Mouse (Mus musculus) liver, embryonic 16.5 days (tissue): Measurements from ENCODE around the gene Inpp5k. TPM values are rescaled to one million over a fixed set of nuclear protein-coding genes. Genes with fewer than 3 reads are reported as not detected.

Source experiments
- ATAC-seq: fragments of 200-750 bp; cut with Nextera tagmentation; 2 replicates; pipeline ENCODE4 v1.8.0; 2017; ENCODE audit warnings: low read depth, mild to moderate bottlenecking, moderate number of reproducible peaks, moderate library complexity
- H3K27ac ChIP-seq: fragments of 300-500 bp; sonication (generic); 2 replicates; pipeline ENCODE4 v1.5.1; 2014; ENCODE audit warnings: mild to moderate bottlenecking, low read length
- H3K27me3 ChIP-seq: fragments of 300-500 bp; sonication (generic); 2 replicates; pipeline ENCODE4 v1.6.1; 2014; ENCODE audit warnings: low read depth, low read length, mixed read lengths; ENCODE audit not compliant: control insufficient read depth, insufficient read depth
- H3K36me3 ChIP-seq: fragments of 300-500 bp; sonication (generic); 2 replicates; pipeline ENCODE4 v1.6.1; 2014; ENCODE audit warnings: mild to moderate bottlenecking; ENCODE audit not compliant: control insufficient read depth, insufficient read depth
- H3K4me1 ChIP-seq: fragments of 300-500 bp; sonication (generic); 2 replicates; pipeline ENCODE4 v1.6.1; 2014; ENCODE audit warnings: low read depth, low read length, mixed read lengths; ENCODE audit not compliant: control insufficient read depth
- H3K4me2 ChIP-seq: fragments of 300-500 bp; sonication (generic); 2 replicates; pipeline ENCODE4 v1.6.1; 2014; ENCODE audit warnings: low read depth, low read length, mixed read lengths
- H3K4me3 ChIP-seq: fragments of 300-500 bp; sonication (generic); 2 replicates; pipeline ENCODE4 v1.5.1; 2014; ENCODE audit warnings: low read depth, mild to moderate bottlenecking, low read length
- H3K9ac ChIP-seq: fragments of 300-500 bp; sonication (generic); 2 replicates; pipeline ENCODE4 v1.6.1; 2014; ENCODE audit warnings: low read depth, low read length
- H3K9me3 ChIP-seq: fragments of 300-500 bp; sonication (generic); replicated peaks from 2 replicates; pipeline ENCODE4 v1.6.1; 2016; ENCODE audit warnings: low read length; ENCODE audit not compliant: control insufficient read depth
- WGBS: fragments of 180-500 bp; shearing (Covaris S2); extraction: QIAGEN DNeasy Blood & Tissue Kit; methylation state at CpG from one replicate; pipeline ENCODE4 v1.1.7; 2014; ENCODE audit not compliant: insufficient replicate concordance; 5-methylcytosine and 5-hydroxymethylcytosine counted together
- polyA plus RNA-seq: library from polyadenylated mRNA; unstranded; fragments of >200 nt; fragmentation: Nextera tagmentation; extraction: Ambion mirVana; gene quantifications from 2 replicates; pipeline ENCODE4 v1.2.1, GENCODE M21; 2015

The Inpp5k gene
- polyA plus RNA-seq, 1 experiment from 2014 or later, result 17.9 TPM

DNA sequence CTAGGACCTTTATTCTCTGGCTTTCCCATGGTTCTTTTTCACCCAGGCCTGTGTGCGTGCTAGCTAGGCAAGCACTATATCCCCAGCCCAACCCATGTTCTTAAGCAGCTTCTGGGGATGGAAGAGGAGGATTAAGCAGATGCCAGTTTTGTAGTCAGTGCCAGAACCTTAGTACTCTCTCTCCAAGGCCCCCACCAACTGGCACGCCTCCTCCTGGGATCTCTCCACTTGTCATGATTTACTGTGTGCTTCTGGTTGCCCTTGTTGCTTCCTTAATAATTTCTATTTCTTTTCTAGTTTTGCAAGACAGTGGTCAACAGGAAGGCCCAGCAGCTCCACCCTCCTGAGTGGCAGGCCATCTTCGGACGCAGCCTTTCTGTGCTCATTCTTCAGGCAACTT is 5.0 kb upstream of the Inpp5k start:
- no peak overlapping the region for H3K9ac ChIP-seq
- 86% methylated on average over 4 of the region's 4 CpGs for WGBS
- H3K4me2 ChIP-seq, result no peak overlapping the region
- no peak for ATAC-seq
- H3K4me3 ChIP-seq, result no peak overlapping the region
- H3K27me3 ChIP-seq, result no peaks in the 10 kb centered on the region
- H3K36me3 ChIP-seq, result peaks cover 9% of the 10 kb centered on the region; the same call in 1 of the 2 replicates
- H3K4me1 ChIP-seq, result peaks cover 9% of the 10 kb centered on the region
- no peaks in the 10 kb centered on the region for H3K9me3 ChIP-seq
- no peak overlapping the region for H3K27ac ChIP-seq

DNA sequence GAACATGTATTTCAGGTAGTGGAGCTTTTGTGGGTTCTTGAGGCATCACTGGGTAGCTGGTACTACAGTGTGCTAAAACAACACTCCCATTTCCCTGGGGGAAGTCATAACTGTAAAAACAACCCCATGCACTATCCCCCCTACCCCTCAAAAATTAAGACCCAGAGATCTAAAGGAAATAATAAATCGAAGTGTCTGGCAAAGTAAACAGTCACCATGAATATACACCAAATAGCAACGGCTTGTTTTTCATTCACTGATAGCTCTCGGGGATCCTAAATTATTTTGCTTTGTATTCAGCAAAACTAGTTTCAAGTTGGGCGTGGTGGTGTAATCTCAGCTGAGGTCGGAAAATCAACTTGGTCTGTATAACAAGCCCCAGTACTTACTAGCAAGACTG is 690 bp upstream of the Inpp5k start:
- ATAC-seq, result no peak
- Histone ChIP-seq H3K27me3 (no peaks in the 10 kb centered on the region), H3K36me3 (peaks cover 4% of the 10 kb centered on the region; the same call in 1 of the 2 replicates), H3K27ac (peak overlapping the region; percentile 77), H3K4me1 (peaks cover 17% of the 10 kb centered on the region), H3K4me3 (peak overlapping the region; percentile 78), H3K4me2 (peak overlapping the region; percentile 92), H3K9me3 (no peaks in the 10 kb centered on the region), H3K9ac (peak overlapping the region; percentile 79)
- 6% methylated on average over 5 of the region's 5 CpGs for WGBS

DNA sequence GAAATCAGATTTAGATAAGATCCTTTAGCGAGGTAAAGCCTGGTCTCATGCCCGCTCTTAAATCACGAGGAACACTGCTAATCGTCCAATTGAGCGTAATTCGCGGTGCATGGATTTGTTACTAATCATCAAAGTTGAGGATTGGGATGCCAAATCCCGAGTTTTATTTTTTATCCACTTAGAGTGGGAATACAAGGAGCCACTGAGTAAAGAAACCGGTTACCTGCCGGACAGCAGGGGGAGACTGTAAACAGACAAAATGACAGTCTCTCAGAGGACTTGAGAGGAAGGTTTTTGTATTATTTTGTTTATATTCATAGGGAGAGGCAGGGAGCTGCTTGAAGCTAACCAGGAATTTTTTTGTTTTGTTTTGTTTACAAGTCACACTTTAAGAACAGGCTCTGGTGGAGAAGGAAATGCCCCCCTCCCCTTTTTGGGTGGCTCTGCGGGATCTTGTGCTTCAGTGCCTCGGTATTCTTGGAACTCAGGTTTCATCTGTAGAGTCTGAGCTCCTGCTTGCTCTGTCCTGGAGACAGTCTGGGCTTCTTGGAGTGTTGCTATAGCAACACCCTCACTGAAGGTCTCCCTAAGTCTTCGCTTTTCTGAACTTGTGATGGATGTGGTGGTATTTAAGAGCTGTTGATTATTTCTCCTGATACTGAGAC is 905 bp downstream of the Inpp5k start:
- Histone ChIP-seq H3K4me3 (peak overlapping the region; percentile 78), H3K9me3 (no peaks in the 10 kb centered on the region), H3K9ac (peak overlapping the region; percentile 80), H3K4me2 (peak overlapping the region; percentile 77), H3K27me3 (no peaks in the 10 kb centered on the region), H3K36me3 (peaks cover 4% of the 10 kb centered on the region; the same call in 1 of the 2 replicates), H3K27ac (no peak overlapping the region; the same call in 1 of the 2 replicates), H3K4me1 (peaks cover 21% of the 10 kb centered on the region)
- no peak for ATAC-seq
- WGBS, result 13% methylated on average over 13 of the region's 13 CpGs

DNA sequence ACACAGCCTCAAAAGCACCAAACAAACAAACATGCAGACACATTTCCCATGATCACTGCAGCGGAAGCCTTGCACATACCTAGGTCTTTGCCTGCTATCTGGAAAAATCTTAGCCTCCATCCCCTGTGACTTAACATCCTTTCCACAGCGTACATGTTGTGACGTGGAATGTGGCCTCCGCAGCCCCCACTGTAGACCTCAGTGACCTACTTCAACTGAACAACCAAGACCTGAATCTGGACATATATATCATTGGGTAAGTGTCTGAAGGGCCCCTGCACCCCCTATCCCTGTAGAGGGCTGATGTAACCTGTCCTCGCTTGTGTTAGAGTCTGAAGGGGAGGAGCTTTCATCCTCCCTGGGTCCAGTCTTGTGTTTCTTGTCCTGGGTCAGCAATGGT is 2.1 kb downstream of the Inpp5k start:
- WGBS, result 85% methylated on average over 5 of the region's 5 CpGs
- ATAC-seq, result no peak
- no peak overlapping the region for H3K4me2 ChIP-seq

GRCm38 (mm10) chr11:75634801-75635200 is 4.0 kb downstream of the Inpp5k start:
- H3K9me3 ChIP-seq, result no peaks in the 10 kb centered on the region
- H3K27me3 ChIP-seq, result no peaks in the 10 kb centered on the region
- H3K4me2 ChIP-seq, result no peak overlapping the region
- no peaks in the 10 kb centered on the region for H3K36me3 ChIP-seq
- ATAC-seq, result no peak
- peaks cover 19% of the 10 kb centered on the region for H3K4me1 ChIP-seq
- no peak overlapping the region for H3K27ac ChIP-seq
- 71% methylated on average over 3 of the region's 3 CpGs for WGBS
- no peak overlapping the region for H3K9ac ChIP-seq
- no peak overlapping the region for H3K4me3 ChIP-seq

More for the DNA sequence above, 2.1 kb downstream of the Inpp5k start:
- Histone ChIP-seq H3K4me1 (peaks cover 21% of the 10 kb centered on the region), H3K27me3 (no peaks in the 10 kb centered on the region), H3K36me3 (no peaks in the 10 kb centered on the region), H3K4me3 (no peak overlapping the region), H3K9me3 (no peaks in the 10 kb centered on the region), H3K9ac (no peak overlapping the region), H3K27ac (no peak overlapping the region)

- peaks cover 16% of the 10 kb centered on the region for H3K4me1 ChIP-seq
- no peak overlapping the region for H3K27ac ChIP-seq
- H3K4me3 ChIP-seq, result no peak overlapping the region
- 63% methylated on average over 11 of the region's 11 CpGs for whole genome bisulfite sequencing
- no peak for ATAC-seq
- no peak overlapping the region for H3K4me2 ChIP-seq
- H3K27me3 ChIP-seq, result no peaks in the 10 kb centered on the region
- H3K36me3 ChIP-seq, result no peaks in the 10 kb centered on the region
- H3K9me3 ChIP-seq, result no peaks in the 10 kb centered on the region
- H3K9ac ChIP-seq, result no peak overlapping the region
Measured at GRCm38 (mm10) chr11:75635315-75635714, 4.5 kb downstream of the Inpp5k start.

- no peaks in the 10 kb centered on the region for H3K9me3 ChIP-seq
- 81% methylated on average over 5 of the region's 5 CpGs for WGBS
Measured at GRCm38 (mm10) chr11:75643323-75643722, 12.5 kb downstream of the Inpp5k start.

DNA sequence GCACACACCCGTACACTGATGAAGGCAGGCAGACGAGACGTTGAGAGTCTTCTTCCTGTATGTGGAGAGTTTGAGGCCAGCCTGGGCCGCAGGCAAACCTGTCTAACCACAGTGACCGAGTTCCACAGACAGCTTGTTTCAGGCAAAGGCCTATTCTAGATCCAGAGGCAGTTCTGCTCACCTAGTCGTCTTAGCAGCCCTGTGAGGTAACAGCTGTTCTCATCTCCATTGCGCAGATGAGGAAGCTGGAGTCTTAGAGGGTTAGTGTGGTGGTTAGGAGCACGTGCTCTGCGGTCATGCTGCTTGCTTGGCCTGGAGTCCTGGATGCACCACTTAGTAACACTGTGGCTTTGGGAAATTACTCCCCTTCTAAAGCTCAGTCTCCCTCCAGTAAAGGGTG is 13.9 kb downstream of the Inpp5k start:
- H3K9ac ChIP-seq, result no peak overlapping the region
- no peak for ATAC-seq
- H3K9me3 ChIP-seq, result no peaks in the 10 kb centered on the region
- H3K27ac ChIP-seq, result no peak overlapping the region
- H3K36me3 ChIP-seq, result no peaks in the 10 kb centered on the region
- peaks cover 3% of the 10 kb centered on the region for H3K4me1 ChIP-seq
- no peaks in the 10 kb centered on the region for H3K27me3 ChIP-seq
- H3K4me3 ChIP-seq, result no peak overlapping the region
- no peak overlapping the region for H3K4me2 ChIP-seq
- WGBS, result 26% methylated on average over 9 of the region's 9 CpGs

More at GRCm38 (mm10) chr11:75643323-75643722, 12.5 kb downstream of the Inpp5k start:
- no peaks in the 10 kb centered on the region for H3K4me1 ChIP-seq
- no peak overlapping the region for H3K27ac ChIP-seq
- no peak overlapping the region for H3K9ac ChIP-seq
- H3K4me3 ChIP-seq, result no peak overlapping the region
- H3K27me3 ChIP-seq, result no peaks in the 10 kb centered on the region
- no peak overlapping the region for H3K4me2 ChIP-seq
- no peaks in the 10 kb centered on the region for H3K36me3 ChIP-seq
- ATAC-seq, result no peak

DNA sequence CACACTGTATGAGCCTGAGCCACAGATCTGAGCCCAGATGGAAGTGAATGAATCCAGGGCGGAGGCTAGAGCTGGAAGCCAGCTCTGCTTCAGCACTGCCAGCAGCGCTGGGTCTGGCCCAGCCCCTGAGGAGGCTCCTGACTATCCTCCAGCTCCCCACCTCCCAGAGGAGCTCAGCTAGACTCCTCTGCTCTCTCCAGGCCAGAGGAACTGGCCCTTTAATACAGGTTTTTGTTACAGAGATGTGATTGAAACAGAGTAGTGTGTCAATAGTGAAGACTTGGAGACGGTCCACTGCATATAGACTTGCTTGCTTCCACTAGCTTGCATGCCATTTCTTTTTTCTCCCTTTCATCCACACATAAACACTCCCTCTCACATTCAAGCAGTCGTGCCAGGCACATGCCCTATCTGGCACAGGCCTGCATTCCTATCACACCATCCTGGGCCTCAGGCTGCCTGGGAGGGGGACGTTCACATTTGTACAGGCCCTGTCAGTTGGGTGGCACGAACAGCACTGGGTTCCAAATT is 17.0 kb downstream of the Inpp5k start:
- H3K27me3 ChIP-seq, result no peaks in the 10 kb centered on the region
- H3K27ac ChIP-seq, result no peak overlapping the region
- no peak for ATAC-seq
- H3K36me3 ChIP-seq, result no peaks in the 10 kb centered on the region
- H3K9ac ChIP-seq, result no peak overlapping the region
- H3K4me1 ChIP-seq, result peaks cover 25% of the 10 kb centered on the region
- 62% methylated on average over 6 of the region's 6 CpGs for WGBS
- H3K4me3 ChIP-seq, result no peak overlapping the region
- no peak overlapping the region for H3K4me2 ChIP-seq
- H3K9me3 ChIP-seq, result no peaks in the 10 kb centered on the region
